Mouse (Mus musculus): ENCODE results near the gene Dmbx1. TPM values are rescaled to one million over a fixed set of nuclear protein-coding genes. Genes with fewer than 3 reads are reported as not detected.
A peak's percentile ranks its signal among the peaks of the same experiment; 100 is the strongest.

Dmbx1 gene
- total RNA-seq, 2 experiments from 2014 or later = not detected

- no peak for DNase-seq
- intact Hi-C loops (cut with DNase I; ENCODE audit: low total_unique reads) = no loop called here
Observed at GRCm38 (mm10) chr4:115943669-115944314, 4.1 kb upstream of the Dmbx1 start.

GRCm38 (mm10) chr4:115941242-115941820, 1.6 kb upstream of the Dmbx1 start:
- intact Hi-C loops (cut with DNase I; ENCODE audit: low total_unique reads) = no loop called here

GRCm38 (mm10) chr4:115940681-115941080, 955 bp upstream of the Dmbx1 start:
- intact Hi-C loops (cut with DNase I; ENCODE audit: low total_unique reads) = no loop called here
- no peak for DNase-seq

More at GRCm38 (mm10) chr4:115941242-115941820, 1.6 kb upstream of the Dmbx1 start:
- DNase-seq = no peak

DNA sequence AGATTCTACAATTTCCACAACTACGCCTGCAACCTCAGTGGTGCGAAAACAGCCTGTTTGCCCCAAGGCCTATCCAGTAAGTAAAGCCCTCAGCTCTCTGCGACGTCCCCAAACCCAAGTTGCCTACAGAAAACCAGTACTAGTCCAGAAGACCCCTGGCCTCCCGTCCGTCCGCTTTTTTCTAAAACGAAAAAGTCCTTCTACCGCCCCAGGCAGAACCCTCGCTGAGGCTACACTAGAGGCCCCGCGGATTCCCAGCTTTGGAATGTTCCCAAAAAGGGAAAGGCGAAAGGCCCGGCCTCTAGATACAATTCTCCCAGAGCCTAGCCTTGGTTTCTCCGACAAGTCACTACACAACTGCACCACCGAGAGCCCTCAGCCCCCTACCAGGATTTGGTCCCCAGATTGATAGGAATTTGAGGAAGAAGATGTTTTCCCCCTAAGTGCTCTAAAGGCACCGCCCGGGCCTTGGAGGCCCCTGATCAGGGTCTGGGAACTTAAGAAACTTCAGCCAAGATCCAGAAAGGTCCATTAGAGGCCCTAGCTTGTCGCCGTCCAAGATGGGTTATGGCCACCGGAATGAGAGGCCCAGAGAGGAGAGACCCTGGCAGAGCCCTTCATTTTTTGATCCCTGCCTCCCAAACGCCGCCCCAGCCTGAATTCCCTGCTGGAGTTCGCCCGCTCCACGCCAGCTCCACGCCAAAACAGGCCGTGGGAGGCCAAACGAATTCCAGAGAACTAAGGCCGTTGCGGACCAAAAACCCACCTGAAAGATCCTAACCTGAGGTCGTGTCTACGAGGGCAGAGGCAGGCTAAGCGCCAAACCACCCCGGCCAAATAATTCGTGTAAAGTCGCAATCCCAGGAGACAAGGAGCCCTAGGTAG, 1.2 kb downstream of the Dmbx1 start:
- DNase-seq = no peak
- intact Hi-C loops (cut with DNase I; ENCODE audit: low total_unique reads) = no loop called here

DNA sequence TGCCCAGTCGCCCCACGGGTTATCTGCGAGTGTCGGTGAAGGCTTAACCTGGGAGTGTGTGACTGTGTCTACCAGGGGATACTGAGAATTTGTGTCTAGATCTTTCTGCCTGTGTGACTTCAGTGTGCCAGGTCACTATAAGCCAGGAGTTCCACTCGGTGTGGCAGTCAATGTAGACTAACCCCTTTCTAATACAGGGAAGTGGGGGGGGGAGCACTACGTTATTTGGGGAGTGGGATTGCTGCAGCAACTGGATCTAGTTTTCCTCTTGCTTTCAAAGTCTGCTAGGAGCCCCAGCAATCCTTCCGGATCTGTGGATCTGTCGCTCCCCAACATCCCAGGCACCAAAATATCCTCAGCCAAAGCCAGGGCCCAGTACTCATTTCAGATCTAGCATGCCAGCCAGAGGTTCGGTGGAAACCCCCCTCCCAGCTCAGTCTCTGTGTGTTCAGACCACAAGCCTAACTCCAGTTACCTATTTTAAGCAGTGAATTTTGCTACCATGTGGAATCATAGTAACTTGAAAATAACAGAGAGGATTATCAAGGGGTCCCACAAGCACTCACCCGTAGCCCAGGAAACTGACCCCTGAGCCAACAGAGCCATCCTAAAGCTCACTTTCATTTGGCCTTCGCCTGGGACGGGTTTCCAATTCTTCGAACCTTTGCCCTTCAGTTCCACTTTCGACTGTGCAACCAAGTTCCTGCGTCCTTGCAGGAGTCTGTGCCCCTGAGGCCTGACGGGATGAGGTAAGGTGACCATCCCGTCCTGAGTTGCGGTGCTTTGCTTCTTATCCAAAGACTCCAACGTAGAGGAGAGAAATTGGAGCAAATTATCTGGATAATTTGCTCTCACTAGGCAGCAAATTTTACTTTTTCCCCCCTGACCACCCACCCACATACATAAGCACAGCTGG, 2.4 kb downstream of the Dmbx1 start:
- DNase-seq = no peak
- intact Hi-C loops (cut with DNase I; ENCODE audit: low total_unique reads) = no loop called here

- intact Hi-C loops (cut with DNase I; ENCODE audit: low total_unique reads) = no loop called here
- DNase-seq = no peak
Observed at GRCm38 (mm10) chr4:115936646-115937045, 3.1 kb downstream of the Dmbx1 start.

GRCm38 (mm10) chr4:115935835-115936581, 3.7 kb downstream of the Dmbx1 start:
- intact Hi-C loops (cut with DNase I; ENCODE audit: low total_unique reads) = no loop called here

DNA sequence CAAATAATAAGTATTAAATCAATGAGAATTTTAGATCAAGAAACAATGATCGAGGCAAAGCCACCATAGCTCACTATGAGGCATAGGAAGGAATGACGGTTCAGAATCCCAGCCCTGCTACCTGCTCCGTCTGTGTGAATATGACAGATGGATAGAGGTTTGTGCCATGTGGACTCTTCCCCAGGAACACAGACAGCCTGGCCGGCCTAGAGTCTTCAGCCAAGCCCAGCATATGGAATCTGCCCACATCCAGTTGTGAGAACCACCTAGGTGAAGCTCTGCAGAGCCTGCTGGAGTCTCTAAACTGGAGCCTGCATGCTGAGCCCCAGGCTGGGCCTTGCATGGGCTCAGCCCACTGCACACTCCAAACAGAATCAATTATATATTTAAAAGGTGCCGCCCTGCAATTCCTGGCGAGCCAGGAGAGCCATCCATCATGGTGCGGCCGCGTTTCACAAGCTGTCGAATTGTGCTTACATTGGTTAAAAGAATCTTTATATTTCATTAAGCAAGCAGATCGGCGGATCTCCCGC, 8.1 kb downstream of the Dmbx1 start:
- intact Hi-C loops (cut with DNase I; ENCODE audit: low total_unique reads) = no loop called here
- DNase-seq = no peak

More at GRCm38 (mm10) chr4:115935835-115936581, 3.7 kb downstream of the Dmbx1 start:
- DNase-seq = no peak

GRCm38 (mm10) chr4:115927637-115928036, 12.1 kb downstream of the Dmbx1 start:
- intact Hi-C loops (cut with DNase I; ENCODE audit: low total_unique reads) = no loop called here
- no peak for DNase-seq

DNA sequence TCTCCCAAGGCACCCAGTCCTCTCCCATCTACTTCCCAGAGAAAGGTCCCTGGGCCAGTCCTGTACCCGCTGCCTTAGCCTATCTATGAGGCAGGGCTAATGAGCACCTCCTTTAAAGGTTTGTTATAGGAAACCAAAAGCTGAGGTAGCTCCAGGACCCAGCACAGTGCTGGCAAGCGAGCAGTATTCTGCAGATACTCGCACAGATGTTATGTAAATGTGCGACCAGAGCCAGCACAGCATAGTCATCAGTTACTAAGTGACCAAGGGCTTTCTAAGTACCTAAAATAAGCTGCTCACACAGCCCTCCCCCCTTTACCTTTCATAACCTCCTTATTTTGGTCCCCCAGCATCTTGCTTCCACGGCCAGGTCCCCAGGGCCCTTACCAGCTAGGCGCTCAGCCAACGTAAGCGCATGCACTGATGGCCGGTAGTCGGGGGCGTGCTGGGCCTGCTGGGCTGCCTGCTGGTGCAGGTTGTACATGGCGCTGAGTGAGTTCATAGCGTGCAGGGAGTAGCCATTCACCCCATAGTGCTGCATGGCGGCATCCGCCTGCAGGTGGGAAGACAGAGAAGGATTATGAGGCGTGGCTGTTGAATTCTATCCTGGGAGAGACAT, 16.4 kb downstream of the Dmbx1 start:
- intact Hi-C loops (cut with DNase I; ENCODE audit: low total_unique reads) = no loop called here
- no peak for DNase-seq

DNA sequence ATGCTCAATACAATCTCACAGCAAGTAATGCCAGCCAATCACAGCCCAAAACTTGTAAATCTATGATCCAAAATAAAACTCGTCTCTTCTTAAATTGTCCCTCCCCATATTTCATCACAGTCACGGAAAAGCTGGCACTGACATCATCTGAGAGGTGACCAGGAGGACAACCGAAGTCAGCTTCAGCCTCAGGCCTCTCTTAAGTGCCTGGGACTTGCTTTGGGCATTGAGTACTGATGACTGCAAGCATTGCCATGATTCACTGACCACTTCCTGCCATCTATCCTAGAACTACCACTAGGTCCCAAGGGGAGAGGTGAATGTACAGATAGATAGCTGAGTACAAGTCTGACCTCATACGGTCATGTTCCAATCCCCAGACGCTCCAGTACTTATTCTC, 17.0 kb downstream of the Dmbx1 start:
- no peak for DNase-seq
- intact Hi-C loops (cut with DNase I; ENCODE audit: low total_unique reads) = no loop called here

- no peak for DNase-seq
- intact Hi-C loops (cut with DNase I; ENCODE audit: low total_unique reads) = no loop called here
Observed at GRCm38 (mm10) chr4:115919911-115920310, 19.8 kb downstream of the Dmbx1 start.

DNA sequence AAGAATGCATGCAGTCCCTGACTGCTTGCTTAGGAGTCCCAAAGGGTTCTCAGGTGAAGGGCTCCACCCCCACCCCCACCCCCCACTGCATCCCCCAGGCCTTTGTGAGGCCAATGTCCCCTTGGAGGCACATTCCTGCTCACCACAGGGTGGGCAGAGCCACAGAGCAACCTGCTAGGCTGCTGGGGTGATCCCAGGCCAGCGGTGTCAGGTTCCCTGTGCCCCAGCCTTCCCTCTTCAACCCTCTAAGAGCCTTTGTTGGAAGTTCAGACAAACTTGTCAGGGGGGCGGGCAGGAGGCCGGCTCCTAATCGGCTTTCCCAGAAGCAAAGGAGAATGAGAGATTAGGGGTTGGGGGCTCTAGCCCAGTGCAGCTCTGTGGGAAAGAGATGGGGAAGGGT, 28.1 kb downstream of the Dmbx1 start:
- intact Hi-C loops (cut with DNase I; ENCODE audit: low total_unique reads) = no loop called here
- no peak for DNase-seq

- peak; percentile 31 for DNase-seq
- intact Hi-C loops (cut with DNase I; ENCODE audit: low total_unique reads) = no loop called here
Observed at GRCm38 (mm10) chr4:115908641-115909040, 31.1 kb downstream of the Dmbx1 start.

- no peak for DNase-seq
- intact Hi-C loops (cut with DNase I; ENCODE audit: low total_unique reads) = loop anchor here (2.0 kb wide), 1 partner anchor 69 kb away; no protein-coding TSS in a partner anchor
Observed at GRCm38 (mm10) chr4:115907994-115908393, 31.7 kb downstream of the Dmbx1 start.

DNA sequence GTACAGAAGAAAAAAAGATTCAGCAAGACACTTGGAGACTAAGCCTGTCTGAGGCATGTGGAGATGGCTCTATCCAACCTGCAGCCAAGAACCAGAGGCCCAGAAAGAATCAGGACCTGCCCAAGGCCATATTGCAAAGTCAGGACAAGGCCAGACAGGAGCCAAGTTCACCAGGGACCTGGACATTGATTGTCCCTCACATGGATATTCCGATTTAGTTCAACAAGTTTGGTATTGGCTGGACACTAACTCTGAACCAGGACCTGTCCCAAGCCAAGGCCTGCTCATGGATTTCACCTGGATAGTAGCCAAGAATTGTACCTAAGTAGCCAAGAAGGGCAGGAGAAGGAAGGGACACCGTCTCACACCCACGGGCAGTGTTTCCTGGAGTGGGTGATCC, 32.9 kb downstream of the Dmbx1 start:
- no peak for DNase-seq
- intact Hi-C loops (cut with DNase I; ENCODE audit: low total_unique reads) = loop anchor here (2.0 kb wide), 1 partner anchor 70 kb away; no protein-coding TSS in a partner anchor

DNA sequence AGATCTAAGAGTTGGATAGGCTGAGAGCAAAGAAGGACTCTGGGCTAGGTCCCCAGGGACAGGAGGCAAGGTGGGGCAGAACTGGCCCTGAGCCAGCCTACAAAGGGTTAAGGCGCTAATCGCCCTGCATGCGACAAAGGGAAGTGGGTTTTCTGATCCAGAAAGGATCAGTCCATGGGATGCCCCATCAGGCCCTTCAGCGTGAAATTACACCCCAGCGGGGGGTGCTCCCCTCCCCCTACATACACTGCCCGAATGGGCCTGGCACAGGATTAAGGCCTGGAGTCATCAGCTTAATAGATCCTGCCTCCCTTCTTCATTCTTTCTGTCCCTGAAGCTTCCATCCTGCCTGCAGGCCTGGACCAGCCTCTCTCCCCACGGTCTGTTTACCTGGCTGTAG, 34.0 kb downstream of the Dmbx1 start:
- DNase-seq = no peak
- intact Hi-C loops (cut with DNase I; ENCODE audit: low total_unique reads) = loop anchor here (2.0 kb wide), 1 partner anchor 71 kb away; no protein-coding TSS in a partner anchor

DNA sequence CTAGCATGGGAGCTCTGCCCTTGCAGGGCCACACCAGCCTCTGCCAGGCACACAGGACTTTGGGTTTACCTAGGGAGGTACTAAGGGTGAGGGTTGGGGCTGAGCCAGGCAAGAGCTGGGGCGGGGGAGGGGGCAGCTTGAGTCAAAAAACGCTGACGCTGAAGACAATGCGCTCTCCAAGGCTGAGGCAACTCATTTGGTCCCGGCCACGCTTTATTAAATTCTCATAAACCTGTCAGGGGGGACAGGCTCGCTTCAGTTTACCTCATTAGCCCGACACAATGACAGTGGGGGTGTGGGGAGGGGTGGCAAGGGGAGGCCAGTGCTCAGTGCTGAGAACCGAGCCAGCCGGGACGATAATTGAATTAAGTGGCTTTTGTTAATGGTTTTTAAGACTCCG, 35.4 kb downstream of the Dmbx1 start:
- no peak for DNase-seq
- intact Hi-C loops (cut with DNase I; ENCODE audit: low total_unique reads) = loop anchor here (5.0 kb wide), 1 partner anchor 48 kb away; no protein-coding TSS in a partner anchor
